Mouse (Mus musculus) inflammation-experienced regulatory T-cells (primary cell): ENCODE results near the gene Hnrnpul1. TPM values are rescaled to one million over a fixed set of nuclear protein-coding genes. Genes with fewer than 3 reads are reported as not detected.

Experiments
- polyA plus RNA-seq, 2 experiments: library from polyadenylated mRNA; unstranded; fragments of 100-300 nt; shearing (Covaris generic); gene quantifications; one replicate each; pipeline ENCODE4 v1.2.1; 2017

Gene Hnrnpul1
- polyA plus RNA-seq, result 100 to 1,000 TPM in 1 of 2 experiments, 10 to 100 TPM in 1; 89.8 to 102 TPM

DNA sequence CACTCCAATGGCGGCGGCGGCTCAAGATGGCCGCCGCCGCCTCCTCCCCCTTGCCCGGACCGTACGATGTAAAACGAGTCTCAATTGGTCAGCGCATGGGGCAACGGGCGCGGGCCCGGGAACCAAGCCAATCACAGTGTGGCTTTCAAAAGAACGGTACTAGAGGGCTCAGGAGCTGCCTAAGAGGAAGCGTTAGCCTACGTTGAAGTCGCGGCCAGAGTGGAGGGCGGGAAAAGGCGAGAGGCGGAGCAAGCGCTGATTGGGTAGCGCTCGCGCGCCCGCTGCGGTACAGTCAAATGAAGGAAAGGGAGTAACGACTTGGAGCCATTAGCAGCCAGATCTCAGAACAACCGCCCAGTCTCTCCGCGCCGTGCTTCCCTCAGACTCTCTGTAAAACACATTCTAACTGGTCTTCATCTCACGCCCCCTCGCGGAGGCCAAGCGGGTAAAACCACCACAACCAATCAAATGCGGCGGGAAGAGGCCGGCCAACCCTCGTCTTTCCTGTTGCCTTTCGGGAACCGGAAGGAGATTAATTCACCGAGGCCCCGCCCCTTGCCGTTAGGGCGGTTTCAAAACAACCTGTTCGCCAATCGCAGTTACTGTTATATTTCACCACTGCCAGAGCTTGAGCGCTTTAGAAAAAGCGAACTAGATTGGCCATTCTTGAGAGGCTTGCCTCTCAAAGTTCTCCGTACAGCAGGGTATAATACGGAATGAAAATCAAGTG lies at the start of gene Hnrnpul1:
Gene Hnrnpul1 (minus strand): TSS at position 20 of the 730 bp plus-strand sequence.

DNA sequence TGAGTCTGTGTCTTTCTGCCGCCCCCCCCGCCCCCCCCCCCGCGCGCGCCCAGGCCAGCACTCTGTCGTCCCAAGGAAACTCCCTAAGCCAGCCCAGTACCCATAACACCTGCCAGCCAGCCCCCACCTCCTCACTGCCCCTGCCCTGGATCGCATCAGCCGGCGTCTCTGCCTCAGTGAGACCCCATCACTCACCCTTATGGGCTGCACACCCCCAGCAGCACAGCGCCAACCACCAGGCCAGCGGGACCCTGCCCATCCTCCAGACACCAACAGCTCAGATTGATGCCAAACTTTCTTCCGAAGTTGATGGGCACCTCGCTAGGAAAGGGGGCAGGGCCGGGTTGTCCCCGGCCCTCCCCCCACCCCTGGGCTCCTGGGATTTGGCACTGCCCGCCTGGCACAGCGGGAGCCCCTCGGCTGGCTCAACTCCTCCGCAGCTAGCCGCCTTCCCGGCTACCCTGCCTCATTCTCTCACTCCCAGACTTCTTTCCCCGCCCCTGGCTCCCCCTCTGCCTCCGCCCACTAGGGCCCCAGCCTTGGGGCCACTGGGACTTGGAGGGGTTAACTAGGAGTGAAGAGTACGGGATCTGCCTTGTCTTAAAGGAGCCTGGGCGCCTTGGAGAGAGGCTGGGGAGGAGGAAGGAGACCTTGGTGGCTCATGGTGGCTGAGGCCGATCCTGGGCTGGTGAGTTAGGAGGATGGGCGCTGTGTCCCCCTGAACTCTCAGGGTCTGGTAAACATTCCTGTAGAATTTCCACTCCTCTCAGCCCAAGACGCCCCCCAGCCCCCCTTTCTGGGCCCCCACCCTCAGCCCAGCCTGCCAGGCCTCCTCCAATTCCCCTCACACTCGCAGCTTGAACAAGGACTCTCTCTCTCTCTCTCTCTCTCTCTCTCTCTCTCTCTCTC lies 33.9 kb upstream of the Hnrnpul1 start, which contains the start of gene Axl:
Gene Axl (minus strand): TSS at position 486 of the 909 bp plus-strand sequence.

GRCm38 (mm10) chr7:25718788-25719417 lies 35.7 kb downstream of the Hnrnpul1 start, which contains the start of gene Ccdc97:
TSS of gene Ccdc97 (minus strand) at chr7:25719088.

DNA sequence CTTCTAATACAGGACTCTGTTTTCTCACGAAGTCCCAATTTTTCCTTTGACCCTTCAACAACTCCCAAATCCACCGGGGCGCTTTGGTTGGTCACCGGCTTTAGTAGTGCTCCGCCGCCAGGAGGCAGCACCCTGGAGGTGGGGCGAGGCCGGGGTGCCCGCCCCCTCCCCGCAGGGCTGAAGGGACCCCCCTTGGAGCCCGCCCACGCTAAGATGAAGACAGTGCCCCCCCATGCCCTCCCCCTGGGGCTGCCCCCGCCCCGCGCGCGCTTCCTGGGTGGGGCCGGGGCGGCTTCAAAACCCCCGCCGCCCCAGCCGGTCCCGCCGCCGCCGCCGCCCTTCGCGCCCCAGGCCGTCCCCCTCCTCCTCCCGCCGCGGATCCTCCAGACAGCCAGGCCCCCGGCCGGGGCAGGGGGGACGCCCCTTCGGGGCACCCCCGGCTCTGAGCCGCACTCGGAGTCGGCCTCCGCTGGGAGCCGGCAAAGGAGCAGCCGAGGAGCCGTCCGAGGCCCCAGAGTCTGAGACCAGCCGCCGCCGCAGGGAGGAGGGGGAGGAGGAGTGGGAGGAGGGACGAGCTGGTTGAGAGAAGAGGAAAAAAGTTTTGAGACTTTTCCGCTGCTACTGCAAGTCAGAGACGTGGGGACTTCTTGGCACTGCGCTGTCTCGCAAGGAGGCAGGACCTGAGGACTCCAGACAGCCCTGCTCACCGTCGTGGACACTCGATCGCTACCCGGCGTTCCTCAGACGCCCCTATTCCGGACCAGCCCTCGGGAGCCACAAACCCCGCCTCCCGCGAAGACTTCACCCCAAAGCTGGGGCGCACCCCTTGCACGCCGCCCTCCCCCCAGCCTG lies 67.7 kb downstream of the Hnrnpul1 start, which contains the start of gene Tgfb1:
Gene Tgfb1 (plus strand): TSS at position 323 of the 852 bp plus-strand sequence.

DNA sequence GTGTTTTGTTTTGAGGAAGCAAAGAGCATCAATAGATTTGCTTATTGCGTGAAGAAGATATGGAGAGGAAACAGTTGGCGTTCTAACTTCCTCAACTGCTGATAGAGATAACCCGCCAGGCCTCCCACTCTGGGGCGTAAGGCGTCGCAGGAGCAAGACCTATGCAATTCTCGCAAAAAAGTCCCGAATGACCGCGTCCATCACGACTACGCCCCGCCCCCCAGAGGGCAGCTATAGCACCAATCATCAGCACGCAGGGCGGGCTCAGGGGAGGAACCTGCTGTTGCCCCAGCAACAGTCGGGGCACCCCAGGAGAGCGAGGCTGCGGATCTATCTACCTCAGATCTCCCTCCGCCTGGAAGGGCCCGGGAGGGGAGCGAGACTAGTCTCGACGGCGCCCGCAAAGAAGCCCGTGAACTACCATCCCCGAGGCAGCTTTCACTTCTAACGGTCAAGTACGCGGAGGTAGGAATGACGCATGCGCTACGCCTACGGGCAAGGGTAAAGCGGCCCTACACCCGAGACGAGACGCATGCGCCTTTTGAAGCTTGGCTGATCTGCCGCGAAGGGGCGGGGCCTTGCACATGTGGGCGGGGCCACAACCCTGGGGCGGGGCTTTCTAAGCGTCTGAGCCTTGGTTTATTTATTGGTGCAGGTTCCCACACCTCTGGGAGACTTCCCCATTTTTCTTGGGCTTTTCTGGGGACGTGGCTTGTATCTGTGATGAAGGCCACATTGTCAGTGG lies 73.9 kb downstream of the Hnrnpul1 start, which contains the start of gene B9d2:
Gene B9d2 (plus strand): TSS at position 267 of the 745 bp plus-strand sequence.

DNA sequence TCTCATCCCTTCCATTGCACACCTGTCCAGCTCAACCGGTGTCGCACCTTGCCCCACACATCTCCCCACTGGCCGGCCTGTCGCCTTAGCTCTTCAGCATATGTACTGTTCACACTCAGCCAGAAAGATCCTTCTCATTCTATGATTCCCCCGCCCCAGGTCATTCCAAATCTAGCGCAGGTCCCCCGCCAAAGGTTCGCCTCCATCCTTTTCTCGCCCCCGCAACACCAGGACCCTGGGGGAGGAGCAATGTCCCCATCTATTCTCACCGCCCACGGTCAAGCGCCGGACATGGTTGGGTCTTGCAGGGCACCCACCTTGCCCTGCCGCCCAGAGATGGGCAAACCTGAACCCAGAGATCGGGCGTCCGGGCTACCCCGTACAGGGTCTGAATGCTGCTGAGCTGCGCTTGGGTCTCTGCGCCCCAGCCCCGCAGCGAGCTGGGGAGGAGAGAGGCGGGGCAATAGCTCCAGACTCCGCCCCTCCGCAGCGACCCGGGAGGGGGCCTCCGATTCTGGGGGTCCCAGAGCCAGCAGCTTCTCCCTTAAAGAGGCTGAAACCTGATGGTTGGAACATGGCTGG lies 79.7 kb downstream of the Hnrnpul1 start, which contains the start of gene Tmem91:
Gene Tmem91 (minus strand): TSS at position 448 of the 582 bp plus-strand sequence.

Other genes with a start within 250 kb of the Hnrnpul1 start
- gene Ceacam2, start 214.9 kb downstream of the Hnrnpul1 start, polyA plus RNA-seq, result under 1 TPM; 0.16 to 0.55 TPM
- not detected for gene Erich4, start 138.9 kb downstream of the Hnrnpul1 start, polyA plus RNA-seq
- gene Dmac2, start 135.3 kb downstream of the Hnrnpul1 start, polyA plus RNA-seq, result 10 to 100 TPM; 53.3 to 75.0 TPM
- gene B3gnt8, start 128.1 kb downstream of the Hnrnpul1 start, polyA plus RNA-seq, result 1 to 10 TPM in 1 of 2 experiments, under 1 TPM in 1; 0.65 to 1.4 TPM
- gene Bckdha, start 95.8 kb downstream of the Hnrnpul1 start, polyA plus RNA-seq, result 10 to 100 TPM; 45.4 to 49.0 TPM
- 100 to 1,000 TPM; 104 to 107 TPM for gene Exosc5, start 95.6 kb downstream of the Hnrnpul1 start, polyA plus RNA-seq
- gene Tmem91, start 79.6 kb downstream of the Hnrnpul1 start, polyA plus RNA-seq, result 1 to 10 TPM; 3.3 to 3.8 TPM
- 10 to 100 TPM; 46.8 to 47.3 TPM for gene B9d2, start 74.0 kb downstream of the Hnrnpul1 start, polyA plus RNA-seq
- gene Tgfb1, start 67.8 kb downstream of the Hnrnpul1 start, polyA plus RNA-seq, result 100 to 1,000 TPM; 127 to 144 TPM
- gene Ccdc97, start 35.7 kb downstream of the Hnrnpul1 start, polyA plus RNA-seq, result 10 to 100 TPM; 55.7 to 80.6 TPM
- gene Axl, start 33.9 kb upstream of the Hnrnpul1 start, polyA plus RNA-seq, result 10 to 100 TPM; 18.5 to 49.0 TPM
- 10 to 100 TPM in 1 of 2 experiments, 1 to 10 TPM in 1; 8.3 to 10.2 TPM for gene Cyp2s1, start 62.2 kb upstream of the Hnrnpul1 start, polyA plus RNA-seq
- under 1 TPM in 1 of 2 experiments, not detected in 1; 0.61 TPM for gene Cyp2b10, start 142.9 kb upstream of the Hnrnpul1 start, polyA plus RNA-seq